Mouse (Mus musculus) lung, adult 2 months (tissue): Measurements from ENCODE around the gene Nutm1. TPM values are rescaled to one million over a fixed set of nuclear protein-coding genes. Genes with fewer than 3 reads are reported as not detected.

Experiments used
- DNase-seq: peaks from one replicate; pipeline ENCODE4 v3.0.0; 2022
- H3K4me1 ChIP-seq: fragments of 200-500 bp; 2 replicates; pipeline ENCODE4 v1.6.1; 2011; ENCODE audit warnings: low read length; ENCODE audit not compliant: control insufficient read depth, insufficient read depth
- H3K4me3 ChIP-seq: fragments of 200-500 bp; replicated peaks from 2 replicates; pipeline ENCODE3; 2011; ENCODE audit warnings: low read depth, mild to moderate bottlenecking, control low read depth, low read length; ENCODE audit errors: extremely low read depth
- CTCF ChIP-seq: fragments of 200-500 bp; IDR thresholded peaks from 2 replicates; pipeline ENCODE4 v1.5.1; 2011; ENCODE audit warnings: mild to moderate bottlenecking, low read length, control low read depth; ENCODE audit not compliant: insufficient read depth
- POLR2A ChIP-seq: fragments of 200-500 bp; IDR thresholded peaks from 2 replicates; pipeline ENCODE4 v1.6.1; 2011; ENCODE audit warnings: low read depth, mild to moderate bottlenecking, control low read depth, low read length, borderline replicate concordance; ENCODE audit errors: extremely low read depth
- WGBS: fragments of 180-500 bp; shearing (Covaris S2); methylation state at CpG from one replicate; pipeline ENCODE4 v1.1.7; 2018; 5-methylcytosine and 5-hydroxymethylcytosine counted together
- polyA plus RNA-seq: library from polyadenylated mRNA; depleted of rRNA; stranded (reverse); fragments of >200 nt; gene quantifications from 2 replicates; pipeline ENCODE4 v1.2.3, GENCODE M21; 2012

The Nutm1 gene
- polyA plus RNA-seq, 1 experiment = not detected

DNA sequence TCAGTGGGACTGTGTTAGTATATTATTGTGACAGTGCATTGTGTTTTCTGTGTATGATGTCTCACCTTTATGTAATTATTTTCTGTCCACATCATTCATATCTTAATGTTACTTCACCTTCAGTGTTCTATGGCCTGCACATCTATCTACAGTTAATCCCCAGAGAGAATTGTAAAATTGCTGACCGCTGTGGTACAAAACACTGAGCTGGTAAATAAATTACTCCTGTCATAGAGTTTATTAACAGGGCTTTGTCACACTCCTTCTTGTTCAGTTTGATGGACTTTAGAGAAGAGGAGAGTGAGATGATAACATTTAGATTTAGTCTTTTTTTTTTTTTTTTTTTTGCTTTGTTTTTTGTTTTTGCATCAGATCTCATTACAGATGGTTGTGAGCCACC, 23.8 kb upstream of the Nutm1 start:
- no peak for DNase-seq
- TF ChIP-seq CTCF (no peak), POLR2A (no peak)
- Histone ChIP-seq H3K4me1 (no peaks in the 10 kb centered on the region; the same call in none of the 2 replicates), H3K4me3 (no peak overlapping the region)
- 96% methylated on average over 1 of the region's 1 CpGs for WGBS

GRCm38 (mm10) chr2:112276870-112277269, 17.8 kb upstream of the Nutm1 start:
- TF ChIP-seq POLR2A = no peak
- DNase-seq = no peak
- Histone ChIP-seq H3K4me3 (no peak overlapping the region), H3K4me1 (no peaks in the 10 kb centered on the region; the same call in 1 of the 2 replicates)
- 86% methylated on average over 3 of the region's 3 CpGs for WGBS

- Histone ChIP-seq H3K4me3 (no peak overlapping the region), H3K4me1 (peaks cover 3% of the 10 kb centered on the region; the same call in 1 of the 2 replicates)
- 80% methylated on average over 6 of the region's 6 CpGs for WGBS
- no peak for DNase-seq
- TF ChIP-seq POLR2A = no peak
- TF ChIP-seq CTCF = no peak
These were observed 14.4 kb upstream of the Nutm1 start for GRCm38 (mm10) chr2:112273474-112273873.

DNA sequence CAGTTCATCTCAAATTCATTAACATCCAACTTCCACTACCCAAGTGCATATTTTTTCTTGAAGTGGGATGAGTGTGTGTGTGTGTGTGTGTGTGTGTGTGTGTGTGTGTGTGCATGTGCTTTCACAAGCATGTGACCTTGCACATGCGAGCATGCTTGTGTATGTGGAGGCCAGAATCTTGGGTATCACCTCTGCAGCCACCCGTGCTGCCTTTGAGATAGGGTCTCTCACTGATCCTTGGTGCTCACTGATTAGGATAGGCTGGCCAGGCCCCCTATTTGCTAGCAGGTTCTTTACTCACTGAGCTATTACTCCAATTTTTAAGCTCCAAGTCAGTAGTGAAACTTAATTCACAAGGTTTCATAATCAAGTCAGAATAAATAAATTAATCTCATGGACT, 13.8 kb upstream of the Nutm1 start:
- H3K4me3 ChIP-seq = no peak overlapping the region
- no peak for TF ChIP-seq CTCF
- no peak for TF ChIP-seq POLR2A
- H3K4me1 ChIP-seq = peaks cover 3% of the 10 kb centered on the region; the same call in 1 of the 2 replicates
- whole genome bisulfite sequencing = 88% methylated on average over 2 of the region's 2 CpGs
- no peak for DNase-seq

- 80% methylated on average over 2 of the region's 2 CpGs for WGBS
- Histone ChIP-seq H3K4me3 (no peak overlapping the region), H3K4me1 (peaks cover 3% of the 10 kb centered on the region; the same call in 1 of the 2 replicates)
- no peak for TF ChIP-seq CTCF
- TF ChIP-seq POLR2A = no peak
- no peak for DNase-seq
These were observed 10.9 kb upstream of the Nutm1 start for GRCm38 (mm10) chr2:112270011-112270410.

DNA sequence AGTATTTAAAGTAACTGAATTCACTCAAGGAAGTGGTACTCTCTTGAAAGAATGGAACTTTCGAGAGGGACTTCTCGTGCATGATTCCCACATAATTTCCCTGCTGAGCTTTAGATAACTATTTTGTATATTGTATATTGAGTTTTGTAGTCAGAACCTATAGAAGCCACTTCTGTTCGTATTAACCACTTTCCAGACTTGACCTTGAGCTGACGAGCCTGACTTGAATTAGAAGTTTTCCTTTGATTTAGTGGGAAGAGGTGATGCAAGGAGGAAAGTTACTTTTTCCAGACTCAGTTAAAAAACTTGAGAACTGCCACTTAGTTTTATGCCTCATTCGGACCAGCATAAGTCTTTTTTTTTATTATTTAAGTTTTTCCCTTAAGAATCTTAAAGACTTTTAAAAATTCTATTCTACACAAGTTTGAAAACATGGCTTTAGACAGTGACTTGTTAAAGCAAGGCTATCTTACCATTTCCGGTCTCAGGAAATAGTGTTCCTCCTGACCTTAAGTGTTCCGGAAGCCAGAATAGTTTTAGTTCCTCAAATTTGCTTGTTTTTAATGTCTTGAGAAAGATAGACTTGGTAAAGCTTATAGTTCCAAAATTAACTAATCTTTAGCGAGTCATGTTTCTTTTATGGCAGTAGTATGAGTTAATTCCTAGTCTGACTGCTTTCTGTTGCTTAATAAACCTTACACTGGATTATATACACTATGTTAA, 8.6 kb upstream of the Nutm1 start:
- 33% methylated on average over 8 of the region's 8 CpGs for WGBS
- TF ChIP-seq CTCF (no peak), POLR2A (no peak)
- Histone ChIP-seq H3K4me1 (peaks cover 4% of the 10 kb centered on the region; the same call in 1 of the 2 replicates), H3K4me3 (peak overlapping the region; percentile 68)
- DNase-seq = no peak

DNA sequence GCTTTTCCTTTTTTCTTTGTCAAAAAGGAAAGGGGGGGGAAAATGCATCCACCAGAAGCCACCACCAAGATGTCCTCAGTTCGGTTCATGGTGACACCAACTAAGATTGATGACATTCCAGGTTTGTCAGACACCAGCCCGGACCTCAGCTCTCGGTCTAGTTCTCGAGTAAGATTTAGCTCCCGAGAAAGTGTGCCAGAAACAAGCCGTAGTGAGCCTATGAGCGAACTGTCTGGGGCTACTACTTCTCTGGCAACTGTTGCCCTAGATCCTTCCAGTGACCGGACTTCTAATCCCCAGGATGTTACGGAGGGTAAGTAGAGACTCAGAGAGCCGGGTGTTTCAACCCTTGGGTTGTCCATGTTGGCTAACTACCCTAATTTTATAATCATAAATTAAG, 7.7 kb upstream of the Nutm1 start:
- 8% methylated on average over 10 of the region's 10 CpGs for WGBS
- TF ChIP-seq POLR2A (no peak), CTCF (no peak)
- DNase-seq = peak; percentile 33

GRCm38 (mm10) chr2:112266242-112266592, 7.1 kb upstream of the Nutm1 start, which contains the start of gene Gm21985:
Gene Gm21985, plus strand, starts transcription at chr2:112266314.
- peak within 1 kb of the TSS; percentile 87 for H3K4me3 ChIP-seq
- WGBS = under 1% methylated on average over 11 of the region's 11 CpGs
- DNase-seq = no peak
- H3K4me1 ChIP-seq = peaks cover 6% of the 10 kb centered on the region; the same call in 1 of the 2 replicates
- TF ChIP-seq POLR2A (peak; percentile 43; the same call in 1 of the 2 replicates), CTCF (no peak)

More for the DNA sequence above, 7.7 kb upstream of the Nutm1 start:
- Histone ChIP-seq H3K4me3 (peak overlapping the region; percentile 46), H3K4me1 (peaks cover 6% of the 10 kb centered on the region; the same call in 1 of the 2 replicates)

GRCm38 (mm10) chr2:112265448-112266241, 6.6 kb upstream of the Nutm1 start, which contains the start of gene Slc12a6:
Gene Slc12a6, plus strand, starts transcription at chr2:112265825.
- H3K4me1 ChIP-seq = peaks cover 6% of the 10 kb centered on the region; the same call in 1 of the 2 replicates
- peak; percentile 88 for DNase-seq
- no peak for TF ChIP-seq CTCF
- peak; percentile 53; the same call in 1 of the 2 replicates for TF ChIP-seq POLR2A
- WGBS = under 1% methylated on average over 85 of the region's 85 CpGs
- H3K4me3 ChIP-seq = peak within 1 kb of the TSS; percentile 87

GRCm38 (mm10) chr2:112264364-112264763, 5.3 kb upstream of the Nutm1 start:
- Histone ChIP-seq H3K4me3 (no peak overlapping the region), H3K4me1 (peaks cover 4% of the 10 kb centered on the region; the same call in 1 of the 2 replicates)
- no peak for DNase-seq
- TF ChIP-seq CTCF = no peak
- TF ChIP-seq POLR2A = no peak
- 68% methylated on average over 4 of the region's 4 CpGs for WGBS
